Mouse (Mus musculus) thymus, postnatal 25 days (tissue): Measurements from ENCODE around the gene Mrps23.

Experiments used
- DNase-seq: peaks from one replicate; pipeline ENCODE4 v3.0.0; 2022

The Mrps23 gene

DNA sequence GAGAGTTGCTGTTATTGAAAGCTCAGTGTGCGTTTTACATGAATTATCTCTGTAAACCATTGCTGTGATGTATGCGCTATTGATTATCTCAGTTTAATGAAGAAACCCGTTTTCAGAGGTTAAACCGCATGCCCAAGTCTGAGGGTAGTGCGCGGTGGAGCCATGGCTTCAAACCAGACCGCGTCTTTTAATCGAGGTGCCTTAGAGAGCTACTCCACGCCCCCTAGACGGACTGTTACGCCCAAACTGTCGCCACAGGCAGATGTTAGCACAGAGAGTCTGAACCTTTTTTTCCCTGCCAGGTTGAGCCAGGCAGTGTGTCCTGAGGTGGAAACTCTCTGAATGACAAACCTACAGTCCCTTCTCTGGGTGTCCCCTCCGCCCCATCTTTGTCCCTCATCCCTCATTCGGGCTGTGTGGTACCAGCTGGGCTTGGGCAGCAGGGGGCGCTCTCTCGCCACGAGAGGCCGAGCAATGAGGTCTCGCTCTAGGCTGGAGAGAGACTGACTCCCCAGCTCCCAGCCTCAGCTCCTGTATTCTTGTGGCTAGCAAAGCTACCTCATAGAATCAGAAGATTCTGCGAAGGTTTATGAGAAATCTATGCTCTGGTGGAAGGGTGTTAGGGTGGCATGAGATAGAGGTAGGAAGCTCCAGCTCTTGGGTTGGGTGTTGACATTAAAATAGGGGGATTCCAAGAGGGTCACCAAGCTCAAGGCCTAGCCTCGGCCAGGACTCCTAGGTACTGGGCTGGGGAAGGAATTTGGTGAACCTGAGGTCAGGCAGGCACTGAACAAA lies 48.0 kb downstream of the Mrps23 start:
- DNase-seq: peak; percentile 87

DNA sequence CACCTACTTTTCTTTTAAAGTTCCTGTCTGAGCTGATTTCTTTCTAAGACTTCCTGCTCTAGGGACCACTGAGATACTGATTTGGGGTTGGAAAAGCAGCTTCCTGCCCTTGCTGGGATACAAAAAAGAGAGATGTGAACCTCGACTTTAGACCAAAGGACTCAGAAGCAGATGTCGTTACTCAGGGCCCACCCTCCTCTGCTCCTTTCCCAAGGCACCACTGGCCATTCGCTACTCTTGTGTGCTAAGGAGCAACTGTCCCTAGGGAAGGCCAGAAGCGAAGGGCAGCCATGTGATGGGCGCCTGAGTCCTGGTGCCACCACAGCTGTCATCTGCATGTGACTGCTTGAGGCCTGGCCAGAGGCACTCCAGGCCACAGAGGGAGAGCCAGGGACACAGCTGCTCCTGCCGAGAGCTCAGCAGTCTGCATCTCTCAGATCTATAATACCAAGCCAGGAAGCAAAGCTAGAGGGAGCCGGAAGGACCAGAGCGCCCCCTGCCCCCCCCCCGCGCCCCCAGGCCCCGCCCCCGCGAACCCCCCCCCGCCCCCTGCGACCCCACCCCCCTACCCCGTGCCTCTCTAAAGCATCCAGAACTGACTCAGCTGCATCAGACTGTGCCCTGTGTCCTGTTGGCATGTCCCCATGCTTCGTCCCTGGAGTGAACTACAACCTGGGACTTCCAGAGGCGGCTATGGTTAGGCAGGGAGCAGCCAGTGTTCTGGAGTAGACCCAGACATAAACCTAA lies 48.8 kb downstream of the Mrps23 start:
- DNase-seq: no peak

DNA sequence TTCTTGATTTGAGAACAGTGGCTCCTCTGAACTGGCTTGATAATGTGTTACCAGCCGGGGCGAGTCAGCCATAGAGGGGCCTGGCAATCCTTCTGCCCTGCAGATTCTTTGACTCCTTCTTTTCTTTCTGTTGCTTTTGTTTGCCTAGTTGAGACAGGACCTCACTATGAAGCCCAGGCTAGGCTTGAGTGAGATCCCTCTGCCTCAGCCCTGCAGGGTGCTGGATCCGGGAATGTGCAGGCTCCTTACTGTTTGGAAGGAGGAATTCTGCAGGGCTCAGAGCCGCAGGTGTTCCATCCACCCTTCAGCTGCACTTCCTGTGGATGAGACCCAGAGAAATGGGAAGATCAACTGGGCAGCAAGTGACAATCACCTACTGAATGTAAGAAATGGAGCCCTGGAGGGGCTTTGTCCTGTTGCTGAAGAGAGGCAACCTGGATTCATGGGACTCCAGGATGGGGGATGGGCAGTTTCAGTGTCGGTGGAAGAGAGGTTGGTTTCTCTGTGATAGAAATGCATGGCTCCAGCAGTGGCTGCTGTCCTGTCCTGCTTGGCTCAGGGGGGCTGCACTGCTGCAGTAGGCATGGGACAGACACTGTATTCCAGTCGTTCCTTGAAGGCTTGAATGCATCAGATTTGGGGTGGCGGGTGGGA lies 49.5 kb downstream of the Mrps23 start:
- DNase-seq: no peak

DNA sequence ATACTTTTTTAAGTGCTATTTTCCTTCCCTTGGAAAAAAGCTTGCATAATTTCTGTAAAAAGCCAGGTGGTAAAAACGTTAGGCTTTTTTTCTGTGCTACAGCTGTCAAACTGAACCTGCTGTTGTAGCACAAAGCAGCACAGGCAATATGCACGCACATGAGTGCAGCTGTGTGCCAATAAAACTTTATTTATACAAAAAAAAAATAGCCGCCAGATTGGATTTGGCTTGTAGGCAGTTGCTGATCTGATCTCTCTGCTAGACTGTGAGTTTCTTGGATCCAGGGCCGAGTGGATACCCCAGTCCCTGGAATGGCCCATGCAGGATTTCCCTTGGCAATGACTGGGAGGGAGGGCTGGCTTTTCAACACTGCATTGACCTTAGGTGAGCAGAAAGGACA lies 53.5 kb downstream of the Mrps23 start:
- no peak for DNase-seq

DNA sequence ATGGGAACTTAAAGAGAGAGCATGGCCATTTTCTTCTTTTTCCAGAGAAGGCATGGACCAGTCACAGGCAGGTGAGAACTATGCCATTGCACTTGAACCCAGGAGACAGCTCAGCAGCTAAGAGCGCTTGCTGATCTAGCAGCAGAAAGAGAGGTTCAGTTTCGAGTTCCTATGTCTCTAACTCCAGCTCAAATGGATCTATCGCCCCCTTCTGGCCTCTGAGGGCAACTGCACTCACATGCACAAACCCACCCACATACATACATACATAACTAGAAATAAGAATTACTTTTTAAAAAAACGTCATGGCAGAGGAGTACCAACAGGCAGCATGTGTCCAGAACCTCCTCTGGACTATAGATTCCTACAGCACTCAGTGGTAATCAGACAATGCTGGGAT lies 54.0 kb downstream of the Mrps23 start:
- DNase-seq: peak; percentile 27

DNA sequence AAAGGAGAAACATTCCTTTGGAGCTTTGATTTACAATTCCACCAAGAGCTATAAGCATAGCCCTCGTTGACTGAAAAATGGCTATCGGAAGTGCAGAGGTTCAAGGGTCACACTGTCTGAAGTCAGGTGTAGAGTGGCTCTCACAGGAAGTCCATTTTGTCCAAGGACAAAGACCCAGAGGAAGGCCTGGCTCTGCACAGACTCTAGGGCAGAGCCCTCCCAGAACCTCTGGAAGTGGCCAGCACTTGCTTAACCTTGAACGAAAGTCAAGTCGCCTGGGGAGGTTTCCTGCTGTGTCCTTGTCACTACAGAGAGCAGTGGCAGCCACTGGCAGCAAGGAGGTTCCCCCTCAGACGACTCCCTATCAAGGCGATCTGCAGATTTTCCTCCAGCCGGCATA lies 56.3 kb downstream of the Mrps23 start:
- DNase-seq: no peak
